Mouse (Mus musculus) layer of hippocampus, adult 18-20 months (tissue): ENCODE results near the gene Zfp239. TPM values are rescaled to one million over a fixed set of nuclear protein-coding genes. Genes with fewer than 3 reads are reported as not detected.

Experiments used
- DNase-seq, 2 experiments: peaks; one replicate each; pipeline ENCODE4 v3.0.0; 2022; ENCODE audit warnings: low spot score in 2 of 2
- total RNA-seq, 2 experiments: library from RNA; stranded (reverse); gene quantifications; 2 replicates each; pipeline ENCODE4 v1.2.3; 2021

Zfp239 gene
- total RNA-seq, 2 experiments from 2014 or later: 38.4 to 41.0 TPM

- peak; percentile 97 to 98 for DNase-seq
Measured at GRCm38 (mm10) chr6:117906590-117907271, 44.8 kb downstream of the Zfp239 start.

GRCm38 (mm10) chr6:117907301-117907978 lies 45.5 kb downstream of the Zfp239 start:
- DNase-seq: peak; percentile 39 to 54

GRCm38 (mm10) chr6:117907979-117908355 lies 46.1 kb downstream of the Zfp239 start:
- no peak for DNase-seq

- no peak for DNase-seq
Measured at GRCm38 (mm10) chr6:117908424-117908900, 46.6 kb downstream of the Zfp239 start.

GRCm38 (mm10) chr6:117910120-117910661 lies 48.3 kb downstream of the Zfp239 start:
- DNase-seq: no peak

- DNase-seq: no peak
Measured at GRCm38 (mm10) chr6:117914541-117914940, 52.6 kb downstream of the Zfp239 start.

GRCm38 (mm10) chr6:117916205-117916736 lies 54.4 kb downstream of the Zfp239 start:
- no peak for DNase-seq

- DNase-seq: peak in 1 of 2 experiments; percentile 63
Measured at GRCm38 (mm10) chr6:117916737-117917426, 55.0 kb downstream of the Zfp239 start.

GRCm38 (mm10) chr6:117917576-117917975 lies 55.7 kb downstream of the Zfp239 start:
- DNase-seq: peak in 1 of 2 experiments; percentile 37

GRCm38 (mm10) chr6:117918043-117918442 lies 56.1 kb downstream of the Zfp239 start:
- no peak for DNase-seq

- DNase-seq: no peak
Measured at GRCm38 (mm10) chr6:117920659-117921640, 59.0 kb downstream of the Zfp239 start.

GRCm38 (mm10) chr6:117922041-117922440 lies 60.1 kb downstream of the Zfp239 start:
- no peak for DNase-seq

Other genes starting within 250 kb of the Zfp239 start
- 10 to 100 TPM; 41.3 to 47.9 TPM for gene Zfp637, start 20.9 kb upstream of the Zfp239 start, total RNA-seq
- 100 to 1,000 TPM; 127 to 139 TPM for gene Hnrnpf, start 38.2 kb downstream of the Zfp239 start, total RNA-seq
- not detected for gene Fxyd4, start 75.6 kb downstream of the Zfp239 start, total RNA-seq
- gene Rasgef1a, start 149.3 kb downstream of the Zfp239 start, total RNA-seq: 100 to 1,000 TPM; 235 to 240 TPM